Mouse (Mus musculus) embryo, embryonic 11 days (tissue): Measurements from ENCODE around the gene Ran.

Experiments
- DNase-seq: peaks from one replicate; pipeline ENCODE4 v3.0.0-alpha.2; 2015

The Ran gene

GRCm38 (mm10) chr5:129015540-129015939, 4.3 kb upstream of the Ran start:
- DNase-seq = no peak

GRCm38 (mm10) chr5:129016370-129016769, 3.5 kb upstream of the Ran start:
- no peak for DNase-seq

GRCm38 (mm10) chr5:129018782-129019489, 933 bp upstream of the Ran start:
- DNase-seq = peak; percentile 10

GRCm38 (mm10) chr5:129020300-129020668, 415 bp downstream of the Ran start:
- peak; percentile 86 for DNase-seq

GRCm38 (mm10) chr5:129020731-129021130, 862 bp downstream of the Ran start:
- peak; percentile 50 for DNase-seq

GRCm38 (mm10) chr5:129025048-129025447, 5.2 kb downstream of the Ran start:
- DNase-seq = no peak

GRCm38 (mm10) chr5:129025725-129026124, 5.9 kb downstream of the Ran start:
- no peak for DNase-seq

GRCm38 (mm10) chr5:129026171-129026570, 6.3 kb downstream of the Ran start:
- no peak for DNase-seq

GRCm38 (mm10) chr5:129026637-129027036, 6.8 kb downstream of the Ran start:
- DNase-seq = no peak

- DNase-seq = no peak
Measured at GRCm38 (mm10) chr5:129029131-129029723, 9.4 kb downstream of the Ran start.

- DNase-seq = no peak
Measured at GRCm38 (mm10) chr5:129036678-129037077, 16.8 kb downstream of the Ran start.

- DNase-seq = no peak
Measured at GRCm38 (mm10) chr5:129037739-129038138, 17.9 kb downstream of the Ran start.

- peak; percentile 37 for DNase-seq
Measured at GRCm38 (mm10) chr5:129045641-129046580, 26.0 kb downstream of the Ran start.

- DNase-seq = peak; percentile 68
Measured at GRCm38 (mm10) chr5:129049372-129049771, 29.5 kb downstream of the Ran start.

GRCm38 (mm10) chr5:129051910-129052309, 32.0 kb downstream of the Ran start:
- DNase-seq = no peak

- DNase-seq = peak; percentile 42
Measured at GRCm38 (mm10) chr5:129052636-129053355, 32.9 kb downstream of the Ran start.

GRCm38 (mm10) chr5:129054675-129055284, 34.9 kb downstream of the Ran start:
- DNase-seq = no peak

- DNase-seq = no peak
Measured at GRCm38 (mm10) chr5:129059116-129059515, 39.2 kb downstream of the Ran start.

GRCm38 (mm10) chr5:129061579-129061978, 41.7 kb downstream of the Ran start:
- DNase-seq = peak; percentile 81

GRCm38 (mm10) chr5:129063037-129063791, 43.3 kb downstream of the Ran start:
- DNase-seq = peak; percentile 84

- no peak for DNase-seq
Measured at GRCm38 (mm10) chr5:129063792-129064087, 43.9 kb downstream of the Ran start.

- no peak for DNase-seq
Measured at GRCm38 (mm10) chr5:129064186-129064585, 44.3 kb downstream of the Ran start.
